Mouse (Mus musculus): ENCODE measurements around the gene Slc16a13.

The Slc16a13 gene

GRCm38 (mm10) chr11:70220731-70221602, at the start of gene Slc16a13:
Gene Slc16a13, minus strand, starts transcription at chr11:70221064.
- peak; percentile 97 for DNase-seq (ENCODE audit: low read depth)

DNA sequence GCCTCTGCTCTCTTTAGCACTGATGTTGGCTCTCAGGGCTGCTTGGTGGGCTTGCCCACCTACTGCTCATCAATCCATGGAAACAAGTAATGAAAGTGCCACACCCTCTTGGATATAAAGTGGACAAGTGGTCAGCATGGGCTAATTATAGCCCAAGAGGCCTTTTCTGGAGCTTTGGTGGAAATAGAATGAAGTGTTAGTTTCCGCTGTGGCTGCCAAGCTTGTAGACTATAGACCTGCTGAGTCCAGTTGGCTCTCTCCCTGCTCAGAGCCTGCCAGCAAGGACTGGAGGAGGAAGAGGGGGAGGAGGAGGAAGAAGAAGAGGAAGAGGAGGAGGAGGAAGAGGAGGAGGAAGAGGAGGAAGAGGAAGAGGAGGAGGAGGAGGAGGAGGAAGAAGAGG, 45.5 kb upstream of the Slc16a13 start:
- DNase-seq (ENCODE audit: low read depth), result no peak

DNA sequence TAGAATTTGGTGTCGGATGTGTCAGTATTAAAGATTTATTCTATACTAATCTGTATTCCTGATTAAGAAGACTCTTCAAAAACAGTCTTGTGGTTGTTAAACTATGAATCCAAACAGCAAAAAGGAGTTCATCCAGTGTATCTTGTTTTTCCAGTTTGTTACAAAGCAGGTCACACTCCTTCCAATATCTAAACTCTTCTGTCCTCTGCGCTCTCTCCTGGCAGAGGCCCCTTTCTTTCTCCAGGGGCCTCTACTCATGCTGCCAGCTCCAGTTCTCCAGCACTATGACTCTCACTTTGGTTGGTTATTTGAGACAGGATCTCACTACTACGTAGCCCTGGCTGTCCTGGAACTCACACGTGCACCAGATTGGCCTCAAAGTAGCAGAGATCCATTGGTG, 45.0 kb upstream of the Slc16a13 start:
- no peak for DNase-seq (ENCODE audit: low read depth)

DNA sequence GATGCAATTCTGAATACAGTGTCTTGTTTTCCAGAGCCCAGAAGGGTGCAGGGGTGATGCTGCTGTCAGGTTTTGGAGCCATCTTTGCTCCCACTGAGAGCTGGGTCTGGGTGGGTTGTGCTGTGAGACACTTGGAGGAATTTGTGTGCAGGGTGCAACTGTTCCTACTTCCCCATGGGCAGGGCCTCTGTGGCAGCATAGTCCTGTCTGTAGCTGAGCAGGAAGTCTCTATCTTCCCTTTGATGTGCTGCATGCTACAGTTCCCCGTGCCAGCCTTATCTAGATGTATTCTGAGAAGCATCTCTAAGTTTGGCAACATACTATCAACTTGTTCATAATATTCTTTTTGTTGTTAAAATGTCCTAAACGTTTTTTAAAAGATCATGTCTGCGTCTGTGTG, 44.4 kb upstream of the Slc16a13 start:
- DNase-seq (ENCODE audit: low read depth), result no peak

GRCm38 (mm10) chr11:70259035-70259434, 38.2 kb upstream of the Slc16a13 start:
- no peak for DNase-seq (ENCODE audit: low read depth)

DNA sequence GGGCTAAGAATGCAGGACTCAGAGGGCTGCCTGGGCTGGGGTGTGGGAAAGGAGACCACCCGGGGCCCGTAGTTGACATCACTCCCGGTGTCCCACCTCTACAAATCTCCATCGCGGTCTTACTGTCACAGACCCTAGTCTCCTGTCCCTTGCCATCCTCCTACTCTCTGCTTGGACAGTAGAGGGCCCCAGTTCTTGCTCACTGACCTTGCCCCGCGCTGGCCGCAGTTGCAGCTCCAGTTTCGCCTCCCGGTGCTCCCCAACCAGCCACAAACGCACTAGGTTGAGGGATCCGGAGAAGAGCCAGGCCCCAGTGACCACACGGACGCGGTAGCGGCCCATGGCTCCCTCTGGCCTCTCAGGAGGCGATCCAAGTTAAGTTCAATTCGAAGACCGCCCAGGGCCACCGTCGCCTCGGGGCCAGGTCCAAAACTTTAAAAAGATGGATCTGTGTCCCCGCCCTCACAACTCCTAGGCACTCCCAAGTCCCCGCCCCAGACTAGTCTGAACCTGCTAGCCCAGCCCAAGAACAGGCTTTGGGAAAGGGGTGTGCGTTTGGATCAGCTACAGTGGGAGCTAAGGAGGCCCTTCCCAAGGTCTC, 34.2 kb upstream of the Slc16a13 start, which contains the start of gene Alox12:
TSS of gene Alox12 (minus strand) at position 423 of the 601 bp plus-strand sequence.
- DNase-seq (ENCODE audit: low read depth), result no peak

GRCm38 (mm10) chr11:70254337-70254736, 33.5 kb upstream of the Slc16a13 start:
- DNase-seq (ENCODE audit: low read depth), result no peak

- DNase-seq (ENCODE audit: low read depth), result no peak
Observed at GRCm38 (mm10) chr11:70251853-70252252, 31.0 kb upstream of the Slc16a13 start.

DNA sequence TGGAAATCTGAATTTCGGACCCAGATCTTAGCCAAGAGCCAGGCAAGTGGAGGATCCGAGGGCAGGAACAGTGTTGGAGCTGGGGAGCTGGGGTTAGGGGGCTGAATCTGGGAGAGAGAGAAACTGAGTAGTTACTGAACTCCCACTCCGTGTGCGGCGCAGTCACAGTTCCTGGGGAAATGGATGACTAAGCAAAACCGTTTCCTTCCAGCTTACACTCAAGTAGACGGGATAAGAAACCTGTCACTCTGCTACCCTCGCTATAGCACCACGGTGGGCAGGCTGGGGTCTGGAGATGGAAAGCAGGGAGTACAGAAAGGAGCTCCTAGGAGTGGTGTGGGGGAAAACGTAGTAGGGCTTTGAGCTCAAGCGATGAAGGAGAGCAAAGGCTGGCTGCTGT, 29.3 kb upstream of the Slc16a13 start:
- DNase-seq (ENCODE audit: low read depth), result no peak

DNA sequence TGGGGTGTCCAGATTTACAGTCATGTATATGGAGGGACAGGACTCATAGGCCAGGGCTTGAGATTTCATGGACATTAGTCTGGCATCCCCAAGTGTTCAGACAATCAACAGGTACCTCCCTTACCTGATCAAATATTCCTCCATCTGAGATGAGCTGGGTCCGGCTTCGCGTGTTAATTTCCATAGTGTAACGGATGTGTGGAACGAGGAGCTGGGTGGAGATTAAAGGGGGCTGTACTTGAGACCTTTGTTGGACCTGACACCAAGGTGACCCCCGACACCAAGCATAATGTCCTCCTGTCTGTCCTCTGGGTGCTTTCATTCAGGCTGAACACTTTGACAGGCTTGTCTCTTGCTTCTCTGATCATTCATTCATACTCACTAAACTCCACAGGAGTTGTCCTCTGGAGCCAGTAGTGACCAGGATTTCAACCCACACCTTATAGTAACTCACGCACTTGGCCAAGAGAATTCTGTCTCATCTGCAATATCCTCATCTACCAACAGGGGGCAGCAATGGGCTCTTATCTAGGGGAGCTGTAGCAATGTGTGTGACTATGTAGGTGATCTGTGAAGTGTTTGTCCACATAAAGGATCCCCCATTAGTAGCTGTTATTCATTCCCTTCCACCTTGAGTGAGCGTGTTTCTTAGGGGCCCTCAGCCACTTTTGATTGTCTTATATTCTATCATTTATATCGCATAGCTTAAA, 26.4 kb upstream of the Slc16a13 start:
- no peak for DNase-seq (ENCODE audit: low read depth)

GRCm38 (mm10) chr11:70242591-70242990, 21.7 kb upstream of the Slc16a13 start:
- DNase-seq (ENCODE audit: low read depth), result no peak

GRCm38 (mm10) chr11:70239541-70240279, 18.8 kb upstream of the Slc16a13 start, which contains the start of the genes Gm21988 and Rnasek:
Gene Gm21988, minus strand, starts transcription at chr11:70239830.
Gene Rnasek, minus strand, starts transcription at chr11:70239842.
- no peak for DNase-seq (ENCODE audit: low read depth)

DNA sequence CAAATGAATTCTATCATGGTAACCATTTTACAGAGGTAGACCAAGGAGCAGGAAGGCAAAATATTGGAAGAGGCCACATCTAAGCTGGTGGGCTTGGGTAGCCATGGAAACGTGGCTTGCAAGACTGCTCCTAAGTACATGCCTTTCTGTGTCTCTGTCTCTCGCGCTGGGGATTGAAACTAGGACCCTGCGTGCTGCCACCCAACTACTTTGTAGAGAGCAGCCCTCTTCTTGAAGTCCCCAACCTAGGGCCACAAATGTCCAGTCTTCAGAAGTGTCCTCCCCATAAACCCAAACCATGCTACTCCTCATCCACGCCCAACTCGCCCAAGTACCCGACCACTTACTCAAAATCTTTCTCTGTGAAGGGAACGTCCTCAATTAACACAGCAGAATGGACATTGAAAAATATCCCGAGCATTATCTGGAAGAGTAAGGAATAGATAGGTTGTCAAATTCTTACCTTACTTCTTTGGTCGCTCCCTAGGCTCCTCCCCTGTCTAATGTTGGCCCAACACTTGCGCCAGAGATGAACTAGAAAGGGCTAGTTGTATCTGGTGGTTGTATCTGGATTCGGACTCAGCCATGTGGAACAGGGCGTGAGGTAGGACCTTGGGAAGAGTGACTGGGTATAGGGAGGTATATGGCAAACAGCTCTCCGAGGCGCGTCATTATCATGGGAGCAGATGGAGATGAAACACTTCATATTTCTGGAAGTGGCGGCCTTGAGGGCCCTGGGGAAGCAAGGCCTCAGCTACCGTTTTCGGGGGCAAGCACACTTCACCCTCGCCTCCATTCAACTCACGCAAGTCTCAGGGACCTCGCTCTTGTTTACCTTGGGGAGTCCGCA, 18.0 kb upstream of the Slc16a13 start:
- DNase-seq (ENCODE audit: low read depth), result no peak

GRCm38 (mm10) chr11:70237457-70238167, 16.7 kb upstream of the Slc16a13 start, which contains the start of gene 0610010K14Rik:
Gene 0610010K14Rik, minus strand, starts transcription at chr11:70237914.
- DNase-seq (ENCODE audit: low read depth), result peak; percentile 90

DNA sequence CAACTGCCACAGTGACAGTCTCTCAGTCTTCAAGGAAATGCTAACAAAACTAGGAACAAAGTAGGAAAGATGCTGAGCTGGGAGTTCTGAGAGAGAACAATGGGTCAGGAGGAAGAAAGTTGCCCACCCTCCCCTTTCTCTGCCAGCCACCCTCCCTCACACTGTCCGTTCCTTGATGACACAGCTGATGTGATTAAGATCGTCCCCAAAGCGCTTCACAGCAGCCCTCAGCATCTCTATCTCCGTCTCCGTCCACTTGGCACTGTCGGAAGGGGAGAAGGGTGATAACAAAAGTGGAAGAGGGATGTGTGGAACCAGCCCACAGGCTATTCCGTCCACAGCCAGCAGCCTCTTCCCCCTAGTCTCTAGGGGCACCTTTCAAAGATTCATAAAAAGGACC, 15.9 kb upstream of the Slc16a13 start:
- no peak for DNase-seq (ENCODE audit: low read depth)

DNA sequence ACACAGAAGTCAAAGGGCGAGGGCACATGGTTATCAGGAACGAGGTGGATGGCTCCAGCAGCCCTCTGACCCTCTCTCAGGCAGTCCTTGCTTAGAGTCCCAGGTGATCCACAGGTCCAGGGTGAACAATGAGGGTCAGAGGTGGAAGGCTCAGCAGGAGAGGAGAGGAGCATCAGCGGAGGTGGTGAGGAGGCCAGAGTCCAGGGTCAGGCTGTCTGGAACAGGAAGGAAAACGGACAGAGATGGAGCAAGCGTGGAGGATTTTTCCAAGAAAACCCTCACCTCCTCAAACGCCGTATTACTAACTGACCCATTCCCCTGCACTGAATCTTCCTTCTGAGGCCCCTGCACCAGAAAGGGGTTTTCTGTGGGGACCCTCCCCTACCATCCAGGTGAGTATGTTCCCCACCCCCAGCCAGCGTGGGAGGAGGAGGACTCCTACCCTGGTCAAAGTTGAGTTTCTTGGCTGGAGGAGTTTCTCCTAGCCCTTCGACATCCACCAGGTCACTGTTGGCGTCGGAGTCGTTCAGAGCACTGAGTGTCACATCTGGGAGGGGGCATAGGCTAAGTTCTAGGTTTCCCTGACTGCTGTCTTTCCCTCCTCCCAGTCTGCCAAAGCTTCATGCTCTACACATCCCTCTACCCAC, 14.5 kb upstream of the Slc16a13 start:
- no peak for DNase-seq (ENCODE audit: low read depth)

- DNase-seq (ENCODE audit: low read depth), result no peak
Observed at GRCm38 (mm10) chr11:70234497-70234896, 13.6 kb upstream of the Slc16a13 start.

DNA sequence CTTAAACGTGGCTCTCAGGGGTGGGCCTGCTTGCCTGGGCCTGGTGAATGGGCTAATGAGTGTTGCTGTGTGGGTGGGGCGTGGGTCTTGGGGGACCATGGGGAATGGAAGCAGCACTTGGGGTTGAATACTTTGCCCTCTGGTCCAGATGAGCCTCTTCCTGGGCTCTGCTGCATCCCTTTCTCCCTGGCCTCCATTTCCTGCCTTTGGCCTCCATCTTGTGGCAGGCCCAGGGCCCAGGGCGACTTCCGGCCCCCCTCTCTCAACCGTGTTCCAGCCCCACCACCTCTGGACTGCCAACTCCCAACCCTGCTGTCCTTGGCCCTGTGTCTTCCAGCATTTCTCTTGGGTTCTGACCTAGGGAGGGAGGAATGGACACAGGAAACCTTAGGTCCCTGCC, 13.2 kb upstream of the Slc16a13 start:
- no peak for DNase-seq (ENCODE audit: low read depth)

DNA sequence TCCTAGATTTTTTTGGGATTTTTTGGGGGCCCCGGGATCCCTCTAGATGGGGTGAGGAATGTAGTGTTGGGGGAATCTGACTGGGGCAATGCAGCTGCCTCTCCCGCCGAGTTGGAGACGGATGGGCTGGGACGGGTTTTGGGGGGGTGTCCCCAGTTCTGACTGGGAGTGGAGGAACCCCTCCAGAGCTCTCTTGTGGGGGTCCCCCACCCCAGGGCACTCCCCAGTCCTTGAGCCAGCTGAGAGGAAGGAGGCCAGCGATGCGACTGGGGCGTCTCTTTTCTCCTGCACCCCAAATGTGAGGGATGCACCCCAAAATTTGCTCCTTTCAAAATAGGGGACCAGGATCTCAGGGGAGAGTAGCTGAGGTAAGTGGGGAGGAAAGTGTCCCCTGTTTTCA, 12.2 kb upstream of the Slc16a13 start:
- DNase-seq (ENCODE audit: low read depth), result no peak

DNA sequence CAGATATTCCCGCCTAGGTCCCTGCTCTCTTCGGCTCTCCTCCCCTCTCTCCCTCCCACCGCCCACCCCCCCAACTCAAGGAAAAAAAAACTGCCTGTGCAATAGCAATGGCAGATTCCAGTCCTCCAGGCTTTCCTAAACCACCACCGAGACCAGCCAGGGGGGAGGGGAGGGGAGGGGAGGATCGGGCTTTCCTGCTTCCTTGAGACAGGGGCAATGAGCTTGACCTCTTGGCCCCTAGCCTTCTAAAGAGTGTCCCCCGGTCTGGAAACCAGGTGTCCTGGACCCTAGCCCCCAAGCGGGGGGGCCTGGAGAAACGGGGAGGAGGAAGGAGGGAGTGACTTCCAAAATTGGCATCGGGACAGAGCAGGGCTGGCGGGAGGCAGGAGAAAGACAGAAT, 11.7 kb upstream of the Slc16a13 start:
- DNase-seq (ENCODE audit: low read depth), result no peak

Data from c-Kit-positive CD71-positive TER-119-negative erythroid progenitor cells, embryonic 14.5 days (primary cell).